Mouse (Mus musculus): Measurements from ENCODE around the gene Sms. TPM values are rescaled to one million over a fixed set of nuclear protein-coding genes. Genes with fewer than 3 reads are reported as not detected.

The Sms gene
- polyA plus RNA-seq (2012; rRNA removed) (11.7 and 17.5 TPM in 2 replicates), polyA plus RNA-seq (2014; fragmentation: Nextera tagmentation; extraction: Ambion mirVana) (19.4 and 19.7 TPM in 2 replicates)

- no peak for TF ChIP-seq CTCF (IDR thresholded peaks at IDR 0.05; ENCODE audit: low read depth)
- Histone ChIP-seq H3K4me3 (ENCODE audit: insufficient read depth in 1 of 2, low read depth in 2 of 2, low read length in 2 of 2) (peak within 1 kb of the TSS; percentile 56 to 73), H3K9me3 (ENCODE audit: control insufficient read depth, low read length) (no peaks in the 10 kb centered on the region), H3K4me2 (ENCODE audit: low read depth) (peak within 1 kb of the TSS; percentile 61), H3K4me1 (replicated peaks; ENCODE audit: control insufficient read depth in 2 of 2, insufficient read depth in 2 of 2, low read length in 1 of 2) (peaks cover 0 to 9% of the 10 kb centered on the region in 2 experiments; a peak in 2 of 4 replicates), H3K27ac (no peak within 1 kb of the TSS), H3K9ac (replicated peaks) (peak within 1 kb of the TSS; percentile 41), H3K36me3 (replicated peaks; ENCODE audit: control insufficient read depth, insufficient read depth, low read depth) (no peaks in the 10 kb centered on the region), H3K27me3 (ENCODE audit: control insufficient read depth, insufficient read depth, low read length) (no peaks in the 10 kb centered on the region)
- DNase-seq (ENCODE audit: low read depth in 3 of 3, low spot score in 3 of 3) (peak; percentile 37 to 57 (median 54)), ATAC-seq (ENCODE audit: insufficient read depth) (peak; percentile 93)
- WGBS (ENCODE audit: insufficient replicate concordance), result 21% methylated on average over 42 of the region's 45 CpGs
These were observed at the start of gene Sms for GRCm38 (mm10) chrX:157491944-157492726. TSS of gene Sms (minus strand) at chrX:157492287.

- H3K9ac ChIP-seq (replicated peaks), result no peak overlapping the region
- no peaks in the 10 kb centered on the region for H3K36me3 ChIP-seq (replicated peaks; ENCODE audit: control insufficient read depth, insufficient read depth, low read depth)
- DNase-seq (ENCODE audit: low read depth in 3 of 3, low spot score in 3 of 3) (no peak), ATAC-seq (ENCODE audit: insufficient read depth) (no peak)
- H3K27ac ChIP-seq, result no peak overlapping the region
- H3K4me1 ChIP-seq (replicated peaks; ENCODE audit: control insufficient read depth in 2 of 2, insufficient read depth in 2 of 2, low read length in 1 of 2), result no peaks in the 10 kb centered on the region
- H3K9me3 ChIP-seq (ENCODE audit: control insufficient read depth, low read length), result no peaks in the 10 kb centered on the region
- H3K27me3 ChIP-seq (ENCODE audit: control insufficient read depth, insufficient read depth, low read length), result no peaks in the 10 kb centered on the region
- no peak overlapping the region for H3K4me3 ChIP-seq (ENCODE audit: insufficient read depth in 1 of 2, low read depth in 2 of 2, low read length in 2 of 2)
- no peak overlapping the region for H3K4me2 ChIP-seq (ENCODE audit: low read depth)
- 42% methylated on average over 5 of the region's 5 CpGs for WGBS (ENCODE audit: insufficient replicate concordance)
- no peak for TF ChIP-seq EP300 (IDR thresholded peaks at IDR 0.05; ENCODE audit: low read depth)
- no peak for TF ChIP-seq CTCF (IDR thresholded peaks at IDR 0.05; ENCODE audit: low read depth)
These were observed 14.3 kb upstream of the Sms start for GRCm38 (mm10) chrX:157506400-157506799.

GRCm38 (mm10) chrX:157504506-157504905 lies 12.4 kb upstream of the Sms start:
- H3K4me1 ChIP-seq (replicated peaks; ENCODE audit: control insufficient read depth in 2 of 2, insufficient read depth in 2 of 2, low read length in 1 of 2), result no peaks in the 10 kb centered on the region
- no peaks in the 10 kb centered on the region for H3K27me3 ChIP-seq (ENCODE audit: control insufficient read depth, insufficient read depth, low read length)
- H3K36me3 ChIP-seq (replicated peaks; ENCODE audit: control insufficient read depth, insufficient read depth, low read depth), result no peaks in the 10 kb centered on the region
- no peak overlapping the region for H3K9ac ChIP-seq (replicated peaks)
- 57% methylated on average over 1 of the region's 1 CpGs for WGBS (ENCODE audit: insufficient replicate concordance)
- H3K27ac ChIP-seq, result no peak overlapping the region
- no peak for ATAC-seq (ENCODE audit: insufficient read depth)
- H3K4me3 ChIP-seq (ENCODE audit: insufficient read depth in 1 of 2, low read depth in 2 of 2, low read length in 2 of 2), result no peak overlapping the region
- H3K4me2 ChIP-seq (ENCODE audit: low read depth), result no peak overlapping the region
- TF ChIP-seq CTCF (IDR thresholded peaks at IDR 0.05; ENCODE audit: low read depth), result no peak
- TF ChIP-seq EP300 (IDR thresholded peaks at IDR 0.05; ENCODE audit: low read depth), result no peak
- H3K9me3 ChIP-seq (ENCODE audit: control insufficient read depth, low read length), result no peaks in the 10 kb centered on the region
- DNase-seq (ENCODE audit: low read depth in 3 of 3, low spot score in 3 of 3), result no peak

- Histone ChIP-seq H3K4me2 (ENCODE audit: low read depth) (no peak overlapping the region), H3K27ac (no peak overlapping the region), H3K4me1 (replicated peaks; ENCODE audit: control insufficient read depth in 2 of 2, insufficient read depth in 2 of 2, low read length in 1 of 2) (no peaks in the 10 kb centered on the region), H3K9ac (replicated peaks) (no peak overlapping the region), H3K27me3 (ENCODE audit: control insufficient read depth, insufficient read depth, low read length) (no peaks in the 10 kb centered on the region), H3K9me3 (ENCODE audit: control insufficient read depth, low read length) (no peaks in the 10 kb centered on the region), H3K36me3 (replicated peaks; ENCODE audit: control insufficient read depth, insufficient read depth, low read depth) (no peaks in the 10 kb centered on the region), H3K4me3 (ENCODE audit: insufficient read depth in 1 of 2, low read depth in 2 of 2, low read length in 2 of 2) (no peak overlapping the region)
- DNase-seq (ENCODE audit: low read depth in 3 of 3, low spot score in 3 of 3) (no peak), ATAC-seq (ENCODE audit: insufficient read depth) (no peak)
- WGBS (ENCODE audit: insufficient replicate concordance), result 38% methylated on average over 2 of the region's 2 CpGs
- TF ChIP-seq CTCF (IDR thresholded peaks at IDR 0.05; ENCODE audit: low read depth), result no peak
- TF ChIP-seq EP300 (IDR thresholded peaks at IDR 0.05; ENCODE audit: low read depth), result no peak
These were observed 9.8 kb upstream of the Sms start for GRCm38 (mm10) chrX:157501871-157502270.

GRCm38 (mm10) chrX:157500004-157500403 lies 7.9 kb upstream of the Sms start:
- H3K4me1 ChIP-seq (replicated peaks; ENCODE audit: control insufficient read depth in 2 of 2, insufficient read depth in 2 of 2, low read length in 1 of 2), result no peaks in the 10 kb centered on the region
- H3K4me2 ChIP-seq (ENCODE audit: low read depth), result no peak overlapping the region
- no peak for DNase-seq (ENCODE audit: low read depth in 3 of 3, low spot score in 3 of 3)
- WGBS (ENCODE audit: insufficient replicate concordance), result 67% methylated on average over 8 of the region's 8 CpGs
- no peaks in the 10 kb centered on the region for H3K9me3 ChIP-seq (ENCODE audit: control insufficient read depth, low read length)
- no peak for ATAC-seq (ENCODE audit: insufficient read depth)
- no peaks in the 10 kb centered on the region for H3K36me3 ChIP-seq (replicated peaks; ENCODE audit: control insufficient read depth, insufficient read depth, low read depth)
- H3K27ac ChIP-seq, result no peak overlapping the region
- H3K4me3 ChIP-seq (ENCODE audit: insufficient read depth in 1 of 2, low read depth in 2 of 2, low read length in 2 of 2), result no peak overlapping the region
- H3K9ac ChIP-seq (replicated peaks), result no peak overlapping the region
- no peaks in the 10 kb centered on the region for H3K27me3 ChIP-seq (ENCODE audit: control insufficient read depth, insufficient read depth, low read length)
- TF ChIP-seq CTCF (IDR thresholded peaks at IDR 0.05; ENCODE audit: low read depth) (no peak), EP300 (IDR thresholded peaks at IDR 0.05; ENCODE audit: low read depth) (no peak)

Measured in liver, embryonic 14.5 days (tissue).